Mouse (Mus musculus): ENCODE data around the gene Ercc6l2.

The Ercc6l2 gene

DNA sequence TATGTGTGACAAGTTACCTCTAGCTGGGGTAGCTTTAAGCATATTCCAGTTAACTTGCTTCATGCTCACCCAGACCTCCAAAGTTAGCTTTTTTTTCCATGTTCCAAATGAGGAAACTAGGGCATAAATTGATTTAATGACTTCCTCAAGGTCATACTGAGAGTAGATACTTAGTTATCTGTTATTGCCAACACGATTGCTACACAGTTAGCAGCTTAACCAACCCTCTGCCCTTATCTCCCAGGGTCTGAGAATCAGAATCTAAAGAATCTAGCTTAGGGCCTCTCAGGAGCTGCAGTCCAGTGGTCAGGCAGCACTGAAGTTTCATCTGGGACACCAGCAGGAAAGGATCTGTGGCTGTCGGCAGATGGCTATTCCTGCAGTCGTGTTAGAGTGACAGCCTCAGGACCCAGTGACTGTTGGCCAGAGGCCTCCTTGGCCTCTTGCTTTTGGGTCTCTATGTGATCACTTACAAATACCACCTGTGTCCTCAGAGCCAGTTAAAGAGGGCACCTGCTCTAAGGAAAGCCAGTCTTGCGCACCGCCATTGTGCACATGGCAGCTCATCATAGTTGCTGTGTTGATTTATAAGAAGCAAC lies 115.0 kb downstream of the Ercc6l2 start:
- DNase-seq (ENCODE audit: low spot score): no peak

GRCm38 (mm10) chr13:63930525-63930924 lies 115.5 kb downstream of the Ercc6l2 start:
- DNase-seq (ENCODE audit: low spot score): no peak

GRCm38 (mm10) chr13:63936369-63936768 lies 121.3 kb downstream of the Ercc6l2 start:
- no peak for DNase-seq (ENCODE audit: low spot score)

DNA sequence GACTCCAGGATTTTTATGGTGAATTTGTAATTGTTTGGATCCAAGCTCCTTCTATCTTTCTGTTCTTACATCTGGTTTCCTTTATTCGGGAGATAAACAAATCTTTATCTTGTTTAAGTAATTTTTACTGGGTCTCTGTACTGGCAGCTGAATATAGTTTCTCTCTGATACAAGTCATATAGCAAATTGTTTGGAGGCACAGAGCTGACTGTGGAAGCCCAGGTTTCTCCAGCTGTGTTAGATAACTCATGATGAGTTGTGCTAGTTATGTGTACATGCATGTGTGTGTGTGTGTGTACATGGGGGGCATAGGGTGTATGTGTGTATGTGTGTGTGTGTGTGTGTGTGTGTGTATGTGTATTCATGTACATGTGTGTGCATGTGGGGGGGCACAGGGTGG lies 125.2 kb downstream of the Ercc6l2 start:
- no peak for DNase-seq (ENCODE audit: low spot score)

DNA sequence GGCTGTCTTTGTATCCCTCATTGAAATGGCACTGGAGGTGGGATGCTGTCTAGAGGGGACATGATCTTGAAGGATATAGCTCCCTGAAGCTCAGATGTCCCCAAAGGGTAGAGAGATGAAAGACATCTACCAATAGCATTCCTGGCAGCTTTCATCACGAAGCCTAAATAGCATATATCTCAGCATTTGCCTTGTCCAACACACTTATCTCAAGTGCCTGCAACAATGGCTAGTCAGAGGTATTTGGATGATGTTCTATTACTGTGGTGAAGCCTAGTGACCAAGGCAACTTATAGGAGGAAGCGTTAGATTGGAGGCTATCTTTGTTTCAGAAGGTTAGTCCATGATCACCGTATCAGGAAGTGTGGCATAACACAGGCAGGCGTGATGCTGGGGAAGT lies 126.1 kb downstream of the Ercc6l2 start:
- DNase-seq (ENCODE audit: low spot score): no peak

GRCm38 (mm10) chr13:63943605-63944004 lies 128.6 kb downstream of the Ercc6l2 start:
- DNase-seq (ENCODE audit: low spot score): no peak

- DNase-seq (ENCODE audit: low spot score): no peak
Measured at GRCm38 (mm10) chr13:63944344-63945021, 129.4 kb downstream of the Ercc6l2 start.

All from lung, postnatal 25 days (tissue).